Mouse (Mus musculus) kidney, postnatal 0 days (tissue): ENCODE results near the gene Trim46. TPM values are rescaled to one million over a fixed set of nuclear protein-coding genes. Genes with fewer than 3 reads are reported as not detected.
A peak's percentile ranks its signal among the peaks of the same experiment; 100 is the strongest.

Source experiments
- ATAC-seq: fragments of 200-750 bp; cut with Nextera tagmentation; replicated peaks from 2 replicates; pipeline ENCODE4 v1.8.0; 2017; ENCODE audit warnings: low read depth, moderate number of reproducible peaks, moderate TSS enrichment, moderate library complexity; ENCODE audit not compliant: low FRiP score
- DNase-seq: peaks from one replicate; pipeline ENCODE4 v3.0.0-alpha.2; 2016; ENCODE audit warnings: low spot score
- H3K27ac ChIP-seq: fragments of 300-500 bp; sonication (generic); 2 replicates; pipeline ENCODE4 v1.5.1; 2014; ENCODE audit warnings: mild to moderate bottlenecking
- H3K27me3 ChIP-seq: fragments of 300-500 bp; sonication (generic); 2 replicates; pipeline ENCODE4 v1.6.1; 2014; ENCODE audit warnings: low read length, mixed read lengths; ENCODE audit not compliant: insufficient read depth
- H3K36me3 ChIP-seq: fragments of 300-500 bp; sonication (generic); 2 replicates; pipeline ENCODE4 v1.6.1; 2014; ENCODE audit warnings: low read length, mixed read lengths; ENCODE audit not compliant: insufficient read depth
- H3K4me1 ChIP-seq: fragments of 300-500 bp; sonication (generic); replicated peaks from 2 replicates; pipeline ENCODE4 v1.6.1; 2014; ENCODE audit warnings: antibody characterized with exemption, low read length, mixed read lengths; ENCODE audit not compliant: insufficient read depth
- H3K4me2 ChIP-seq: fragments of 300-500 bp; sonication (generic); 2 replicates; pipeline ENCODE4 v1.6.1; 2014; ENCODE audit warnings: mild to moderate bottlenecking, low read length, moderate library complexity, mixed read lengths
- H3K4me3 ChIP-seq: fragments of 300-500 bp; sonication (generic); replicated peaks from 2 replicates; pipeline ENCODE4 v1.5.1; 2014; ENCODE audit warnings: low read depth, low read length
- H3K9ac ChIP-seq: fragments of 300-500 bp; sonication (generic); 2 replicates; pipeline ENCODE4 v1.6.1; 2014; ENCODE audit warnings: low read depth, low read length
- H3K9me3 ChIP-seq: fragments of 300-500 bp; sonication (generic); replicated peaks from 2 replicates; pipeline ENCODE4 v1.6.1; 2016; ENCODE audit warnings: low read length, inconsistent platforms, mixed read lengths
- CTCF ChIP-seq: IDR thresholded peaks from 2 replicates; pipeline ENCODE4 v1.5.1; 2016; ENCODE audit warnings: antibody characterized with exemption, low read depth, mild to moderate bottlenecking, moderate library complexity
- WGBS: fragments of 180-500 bp; shearing (Covaris S2); extraction: QIAGEN DNeasy Blood & Tissue Kit; methylation state at CpG from one replicate; pipeline ENCODE4 v1.1.7; 2014; 5-methylcytosine and 5-hydroxymethylcytosine counted together
- polyA plus RNA-seq: library from polyadenylated mRNA; unstranded; fragments of >200 nt; fragmentation: Nextera tagmentation; extraction: Ambion mirVana; gene quantifications from 2 replicates; pipeline ENCODE4 v1.2.1, GENCODE M21; 2015

Trim46 gene
- polyA plus RNA-seq, 1 experiment from 2014 or later = 3.7 TPM

- peak; percentile 45 for ATAC-seq
- DNase-seq = peak; percentile 88
- Histone ChIP-seq H3K4me3 (no peak overlapping the region), H3K4me2 (peak overlapping the region; percentile 80), H3K9me3 (no peaks in the 10 kb centered on the region), H3K27me3 (no peaks in the 10 kb centered on the region), H3K36me3 (no peaks in the 10 kb centered on the region), H3K27ac (no peak overlapping the region), H3K9ac (no peak overlapping the region; the same call in 1 of the 2 replicates), H3K4me1 (peaks cover 16% of the 10 kb centered on the region)
- TF ChIP-seq CTCF = peak; percentile 69
- WGBS = 16% methylated on average over 14 of the region's 14 CpGs
These were observed 2.5 kb downstream of the Trim46 start for GRCm38 (mm10) chr3:89243609-89244008.

- Histone ChIP-seq H3K9me3 (no peaks in the 10 kb centered on the region), H3K4me2 (no peak overlapping the region), H3K4me3 (no peak overlapping the region), H3K36me3 (no peaks in the 10 kb centered on the region), H3K4me1 (peaks cover 21% of the 10 kb centered on the region), H3K27me3 (no peaks in the 10 kb centered on the region), H3K9ac (no peak overlapping the region), H3K27ac (no peak overlapping the region)
- ATAC-seq (no peak), DNase-seq (peak; percentile 87)
- TF ChIP-seq CTCF = peak; percentile 85
- 73% methylated on average over 9 of the region's 9 CpGs for WGBS
These were observed 3.7 kb downstream of the Trim46 start for GRCm38 (mm10) chr3:89242331-89242895.

GRCm38 (mm10) chr3:89238494-89238893 lies 7.6 kb downstream of the Trim46 start:
- no peak for DNase-seq
- Histone ChIP-seq H3K9ac (no peak overlapping the region), H3K4me1 (peaks cover 7% of the 10 kb centered on the region; the same call in 1 of the 2 replicates), H3K4me2 (peak overlapping the region; percentile 5; the same call in 1 of the 2 replicates), H3K36me3 (no peaks in the 10 kb centered on the region), H3K27me3 (no peaks in the 10 kb centered on the region), H3K27ac (no peak overlapping the region), H3K4me3 (no peak overlapping the region), H3K9me3 (no peaks in the 10 kb centered on the region)
- no peak for TF ChIP-seq CTCF
- 43% methylated on average over 12 of the region's 12 CpGs for WGBS
- ATAC-seq = 0 out of 2 replicates have a peak, but pooled peaks have one; percentile 25

GRCm38 (mm10) chr3:89237682-89238081 lies 8.4 kb downstream of the Trim46 start:
- no peaks in the 10 kb centered on the region for H3K9me3 ChIP-seq
- no peak for ATAC-seq
- H3K27me3 ChIP-seq = no peaks in the 10 kb centered on the region
- H3K4me2 ChIP-seq = no peak overlapping the region
- no peak overlapping the region for H3K27ac ChIP-seq
- no peak overlapping the region for H3K9ac ChIP-seq
- no peak for TF ChIP-seq CTCF
- H3K4me3 ChIP-seq = no peak overlapping the region
- DNase-seq = no peak
- H3K4me1 ChIP-seq = peaks cover 10% of the 10 kb centered on the region; the same call in 1 of the 2 replicates
- H3K36me3 ChIP-seq = no peaks in the 10 kb centered on the region
- 90% methylated on average over 21 of the region's 21 CpGs for WGBS

GRCm38 (mm10) chr3:89236516-89236915 lies 9.6 kb downstream of the Trim46 start:
- 87% methylated on average over 10 of the region's 10 CpGs for WGBS
- no peak for DNase-seq
- Histone ChIP-seq H3K4me1 (peaks cover 10% of the 10 kb centered on the region; the same call in 1 of the 2 replicates), H3K36me3 (no peaks in the 10 kb centered on the region), H3K27ac (no peak overlapping the region), H3K4me2 (no peak overlapping the region), H3K4me3 (no peak overlapping the region), H3K9me3 (no peaks in the 10 kb centered on the region), H3K27me3 (no peaks in the 10 kb centered on the region), H3K9ac (no peak overlapping the region)
- ATAC-seq = no peak
- no peak for TF ChIP-seq CTCF

- no peaks in the 10 kb centered on the region for H3K27me3 ChIP-seq
- ATAC-seq (peak; percentile 44), DNase-seq (peak; percentile 11)
- H3K4me2 ChIP-seq = no peak overlapping the region
- no peak overlapping the region for H3K4me3 ChIP-seq
- H3K36me3 ChIP-seq = no peaks in the 10 kb centered on the region
- peak overlapping the region; percentile 77 for H3K27ac ChIP-seq
- H3K9ac ChIP-seq = 0 out of 2 replicates have a peak overlapping the region, but pooled peaks have one; percentile 31
- TF ChIP-seq CTCF = peak; percentile 35; the same call in 1 of the 2 replicates
- no peaks in the 10 kb centered on the region for H3K9me3 ChIP-seq
- WGBS = 60% methylated on average over 14 of the region's 14 CpGs
- peaks cover 12% of the 10 kb centered on the region; the same call in 1 of the 2 replicates for H3K4me1 ChIP-seq
These were observed 12.5 kb downstream of the Trim46 start for GRCm38 (mm10) chr3:89233562-89234110.
